Mouse (Mus musculus) bone marrow macrophage, adult 2 months (primary cell): Measurements from ENCODE around the gene Cacng2.

Experiments
- CTCF ChIP-seq: IDR thresholded peaks from 2 replicates; pipeline ENCODE4 v1.5.1; 2012; ENCODE audit warnings: low read depth, mild to moderate bottlenecking, low read length, moderate library complexity
- POLR2A ChIP-seq: IDR thresholded peaks from 2 replicates; pipeline ENCODE4 v1.6.1; 2012; ENCODE audit warnings: mild to moderate bottlenecking, low read depth, low read length, borderline replicate concordance

DNA sequence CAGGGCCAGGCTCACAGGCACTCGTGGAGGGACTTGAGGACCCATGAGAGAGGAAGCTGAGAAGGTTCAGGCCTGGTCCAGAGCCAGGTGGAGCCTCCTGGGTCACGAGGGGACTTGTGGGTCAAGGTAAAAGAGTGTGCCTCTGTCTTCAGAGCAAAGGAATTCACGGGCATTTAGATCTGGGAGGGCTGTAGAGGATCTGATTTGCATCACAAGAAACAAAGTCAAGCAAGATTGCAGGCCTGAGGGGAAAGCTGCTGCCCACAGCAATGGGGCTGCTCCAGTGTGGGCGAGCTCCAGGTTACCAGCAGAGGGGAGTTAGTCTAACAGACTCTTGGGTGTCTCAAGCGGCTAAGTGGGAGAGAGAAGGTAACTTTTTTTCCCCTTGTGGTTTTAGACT lies 118.4 kb downstream of the Cacng2 start:
- TF ChIP-seq POLR2A (no peak), CTCF (no peak)
